Mouse (Mus musculus) urinary bladder, postnatal 36 days (tissue): Measurements from ENCODE around the gene Frmd5.
"Not testable (repeated sequence)": the region's sequence is repeated elsewhere in the genome, so short reads cannot be mapped to it uniquely, and the experiment has no call there.

Experiments used
- DNase-seq, 2 experiments: peaks; one replicate each; pipeline ENCODE4 v3.0.0; 2022; ENCODE audit warnings: low spot score in 2 of 2, mixed read lengths in 1 of 2

Gene Frmd5

DNA sequence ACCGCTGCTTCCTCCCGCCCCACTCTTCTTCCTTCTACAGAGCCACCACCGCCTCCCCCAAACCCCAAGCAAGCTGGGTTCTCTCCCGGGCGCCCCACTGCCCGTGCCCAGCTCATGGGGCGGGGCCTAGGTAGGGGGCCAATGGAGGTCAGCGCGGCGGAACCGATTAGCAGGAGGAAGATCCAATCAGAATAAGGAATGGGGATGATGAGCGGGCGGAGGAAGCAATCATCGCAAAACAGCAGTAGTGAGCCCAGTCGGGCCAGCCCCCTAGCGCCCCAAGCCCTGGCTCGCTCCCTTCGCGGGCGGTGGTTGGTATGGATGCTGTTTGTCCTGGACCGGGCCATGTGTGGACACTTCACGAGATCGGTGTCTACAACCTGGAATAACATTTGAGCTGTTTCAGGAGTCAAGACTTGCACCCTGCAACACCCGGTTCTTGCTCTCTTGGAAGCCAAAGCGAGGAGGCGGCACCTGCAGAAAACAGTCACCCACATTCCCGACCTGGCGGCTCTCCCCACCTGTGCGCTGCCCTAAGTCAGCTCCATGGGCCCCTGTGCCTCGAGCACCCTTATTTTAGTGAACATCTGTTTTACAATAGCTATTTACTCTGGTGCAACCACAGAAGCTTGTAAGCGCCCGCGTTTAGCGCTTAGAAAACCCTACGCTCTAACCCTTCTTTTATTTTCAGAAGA, at the start of gene Frmd5:
Gene Frmd5 (minus strand): TSS at position 129 of the 695 bp plus-strand sequence.
- DNase-seq: peak; percentile 85 to 88

DNA sequence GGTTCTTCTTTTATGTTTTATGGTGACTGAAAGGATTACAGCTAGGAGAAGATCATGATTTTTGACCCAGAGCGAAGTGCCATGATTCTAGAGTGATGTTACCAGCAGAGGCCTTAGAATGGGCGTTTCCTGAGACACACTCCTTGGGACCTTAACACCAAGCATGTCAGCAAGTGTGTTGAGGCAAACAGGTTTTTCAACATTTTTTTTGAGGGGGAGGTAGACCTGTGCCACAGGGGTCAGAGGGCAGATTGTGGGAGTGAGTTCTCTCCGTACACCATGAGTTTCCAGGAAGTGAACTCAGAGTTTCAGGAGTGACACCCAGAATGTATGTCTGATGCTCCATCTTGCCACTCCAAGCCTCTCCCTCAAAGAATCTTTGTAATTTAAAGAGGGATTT, 47.1 kb upstream of the Frmd5 start:
- DNase-seq: no peak

GRCm38 (mm10) chr2:121852045-121852444, 45.2 kb upstream of the Frmd5 start:
- no peak for DNase-seq

GRCm38 (mm10) chr2:121846050-121846449, 39.2 kb upstream of the Frmd5 start:
- DNase-seq: no peak

- no peak for DNase-seq
Observed at GRCm38 (mm10) chr2:121842249-121842648, 35.4 kb upstream of the Frmd5 start.

GRCm38 (mm10) chr2:121841453-121841852, 34.6 kb upstream of the Frmd5 start:
- no peak for DNase-seq

DNA sequence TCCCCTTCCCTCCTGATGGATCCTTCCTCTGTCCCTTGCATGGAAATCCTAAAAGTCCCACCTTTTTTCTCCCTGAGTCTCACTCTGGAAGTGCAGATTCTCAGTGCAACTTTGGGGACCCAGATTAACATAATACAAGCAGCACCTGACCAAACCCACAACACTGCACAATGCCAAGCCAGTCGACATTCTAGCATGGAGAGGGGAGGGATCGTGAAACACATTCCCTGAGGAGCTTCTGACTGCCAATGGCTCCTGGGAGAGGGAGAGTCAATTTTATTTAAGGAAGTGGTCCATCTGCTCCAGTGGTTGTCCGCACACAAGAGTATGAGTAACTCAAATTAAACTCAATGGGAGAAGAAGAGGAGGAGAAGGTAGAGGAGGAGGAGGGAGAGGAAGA, 28.0 kb upstream of the Frmd5 start:
- no peak for DNase-seq

GRCm38 (mm10) chr2:121832484-121832894, 25.6 kb upstream of the Frmd5 start:
- peak; percentile 19 to 25 for DNase-seq

GRCm38 (mm10) chr2:121828411-121828810, 21.5 kb upstream of the Frmd5 start:
- no peak for DNase-seq

DNA sequence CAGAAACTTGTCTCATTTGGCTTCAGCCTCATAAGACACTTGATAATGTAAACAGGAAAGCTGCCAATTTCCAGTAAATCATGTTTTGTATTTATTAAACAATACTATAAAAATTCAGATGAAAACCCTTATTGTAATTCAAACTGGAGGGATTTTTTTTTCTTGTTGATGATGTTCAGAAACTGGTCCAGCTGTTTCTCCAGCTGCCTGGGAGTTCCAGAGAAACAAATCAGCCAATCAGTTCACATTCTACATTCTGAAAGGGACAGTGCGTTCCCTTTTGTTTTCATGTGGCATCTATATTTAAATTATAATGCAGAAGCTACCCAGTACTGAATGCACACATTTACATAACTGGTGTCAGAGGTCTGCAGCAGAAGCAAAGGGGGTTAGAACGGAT, 19.3 kb upstream of the Frmd5 start:
- DNase-seq: no peak

DNA sequence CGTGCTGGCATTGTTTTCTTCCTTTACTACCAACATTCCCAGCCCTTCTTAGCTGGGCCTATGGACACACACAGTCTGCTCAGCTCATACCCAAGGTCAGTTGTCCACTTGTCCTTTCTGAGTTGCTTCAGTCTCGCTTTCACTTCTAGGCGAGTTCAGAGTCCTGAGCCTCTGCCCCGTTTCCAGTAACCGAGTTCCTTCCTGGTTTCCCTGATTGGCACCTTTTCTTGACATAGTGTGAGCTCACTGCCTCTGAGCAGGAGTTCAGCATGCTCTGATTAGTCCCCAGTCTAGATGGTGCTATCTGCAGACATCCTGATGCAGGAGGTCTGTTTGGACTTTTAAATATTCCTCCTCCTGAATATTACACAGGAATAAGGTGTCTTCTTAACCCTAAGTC, 17.8 kb upstream of the Frmd5 start:
- no peak for DNase-seq

DNA sequence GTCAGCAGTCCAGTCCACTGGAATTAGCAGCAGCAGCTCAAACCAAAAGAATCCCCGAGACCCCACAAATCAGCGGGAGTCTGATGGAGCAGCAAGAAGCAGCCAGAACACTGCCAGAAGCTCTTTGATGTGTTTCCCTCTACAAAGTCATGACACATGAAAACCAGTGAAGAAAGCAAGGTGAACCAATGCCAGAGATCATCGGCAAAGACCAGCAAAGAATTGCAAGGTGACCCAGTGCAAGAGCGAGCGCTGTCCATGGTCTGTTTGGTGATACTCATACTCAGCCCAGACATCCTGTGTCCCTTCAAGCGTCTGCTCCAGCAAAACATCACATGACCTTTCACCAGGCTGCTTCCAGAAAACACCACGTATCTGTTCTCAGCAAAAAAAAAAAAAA, 14.9 kb upstream of the Frmd5 start:
- no peak for DNase-seq

DNA sequence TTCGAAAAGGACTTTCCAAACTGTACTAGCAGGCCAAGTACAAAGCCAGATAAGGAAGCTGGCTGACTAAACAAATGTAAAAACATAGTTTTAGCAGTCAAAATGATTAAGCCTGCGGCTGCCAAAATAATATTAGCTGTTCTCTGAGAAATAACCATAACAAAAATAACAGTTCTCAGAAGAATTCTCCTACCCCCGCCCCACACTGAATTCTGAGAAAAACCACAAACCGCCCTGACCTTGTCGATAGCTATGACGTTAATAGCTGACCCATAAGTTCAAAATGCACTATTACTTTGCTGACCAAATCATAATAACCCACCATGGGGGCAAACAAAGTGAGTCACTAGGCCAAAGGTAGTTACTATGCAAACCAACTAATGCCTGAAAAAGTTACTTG, 4.0 kb upstream of the Frmd5 start:
- DNase-seq: not testable (repeated sequence)

- no peak for DNase-seq
Observed at GRCm38 (mm10) chr2:121809126-121809525, 2.2 kb upstream of the Frmd5 start.

DNA sequence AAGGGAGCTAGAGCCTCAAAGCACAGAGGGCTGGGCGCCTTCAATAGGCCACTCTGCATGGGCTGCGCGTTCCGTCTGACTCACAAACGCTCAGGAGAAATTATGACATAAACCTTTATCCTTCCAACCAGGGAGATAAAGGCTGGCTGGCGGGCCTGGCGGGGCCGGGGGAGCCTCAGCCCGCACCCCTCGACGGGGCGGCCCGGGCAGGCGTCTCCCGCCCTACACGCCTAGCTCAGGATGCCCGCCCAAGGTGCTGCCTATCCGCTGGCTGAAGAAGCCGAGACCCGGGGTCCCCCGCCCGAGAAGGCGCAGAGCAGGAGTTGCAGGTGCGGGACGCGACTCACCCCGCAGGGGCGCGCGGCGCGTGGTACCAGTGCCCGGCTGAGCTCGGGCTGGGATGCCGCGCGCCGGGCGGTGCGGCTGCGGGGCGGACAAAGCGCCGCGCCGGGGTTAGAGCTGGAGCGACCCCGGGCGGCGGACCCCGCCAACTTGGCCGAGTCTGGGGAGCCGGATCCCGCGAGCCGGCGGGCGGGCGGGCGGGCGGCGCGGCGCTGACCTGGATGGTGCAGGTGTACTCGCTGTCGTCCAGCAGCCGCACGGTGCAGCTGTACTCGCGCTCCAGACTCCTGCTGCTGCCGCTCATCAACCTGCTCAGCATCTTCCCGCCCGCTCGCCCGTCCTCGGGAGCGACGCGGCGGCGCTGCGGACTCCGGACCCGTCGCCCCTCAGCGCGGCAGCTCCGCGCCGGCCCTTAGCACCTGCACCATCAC, 530 bp downstream of the Frmd5 start:
- peak in 1 of 2 experiments; percentile 5 for DNase-seq

DNA sequence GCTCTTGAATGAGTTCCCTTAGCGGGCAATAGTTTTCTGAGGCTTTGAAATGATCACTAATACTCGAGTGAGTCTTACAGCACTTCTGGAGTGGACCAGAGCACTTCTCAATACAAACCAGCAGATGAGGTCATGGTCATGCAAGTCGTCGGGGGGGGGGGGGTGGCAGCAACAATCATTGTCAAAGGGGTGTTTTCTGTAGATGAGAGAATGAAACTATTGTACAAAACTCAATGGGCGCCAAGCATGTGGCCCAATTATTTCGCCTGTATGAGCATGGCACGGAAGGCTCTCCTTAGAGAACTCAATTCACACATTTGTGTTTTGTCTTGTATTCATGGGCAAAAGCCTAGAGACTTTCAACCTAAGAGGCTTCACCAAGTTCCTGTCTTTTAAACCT, 7.8 kb downstream of the Frmd5 start:
- no peak for DNase-seq

GRCm38 (mm10) chr2:121795995-121796394, 10.9 kb downstream of the Frmd5 start:
- no peak for DNase-seq

DNA sequence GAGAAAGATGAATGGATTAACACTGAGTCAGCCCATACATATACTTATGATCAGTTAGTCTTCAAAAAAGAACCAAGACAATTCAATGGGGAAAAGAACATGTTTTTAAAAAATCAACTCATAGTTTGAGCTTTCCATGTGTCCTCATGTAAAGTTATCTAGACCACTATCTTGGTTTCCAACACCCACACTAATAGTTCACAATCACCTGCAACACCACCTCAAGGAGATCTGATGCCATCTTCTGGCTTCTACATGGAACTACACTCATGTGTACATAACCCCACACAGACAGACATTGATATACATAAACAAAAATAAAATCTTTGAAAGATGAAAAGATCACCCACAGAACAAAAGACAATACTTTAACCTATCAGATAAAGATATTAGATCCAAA, 17.1 kb downstream of the Frmd5 start:
- no peak for DNase-seq

DNA sequence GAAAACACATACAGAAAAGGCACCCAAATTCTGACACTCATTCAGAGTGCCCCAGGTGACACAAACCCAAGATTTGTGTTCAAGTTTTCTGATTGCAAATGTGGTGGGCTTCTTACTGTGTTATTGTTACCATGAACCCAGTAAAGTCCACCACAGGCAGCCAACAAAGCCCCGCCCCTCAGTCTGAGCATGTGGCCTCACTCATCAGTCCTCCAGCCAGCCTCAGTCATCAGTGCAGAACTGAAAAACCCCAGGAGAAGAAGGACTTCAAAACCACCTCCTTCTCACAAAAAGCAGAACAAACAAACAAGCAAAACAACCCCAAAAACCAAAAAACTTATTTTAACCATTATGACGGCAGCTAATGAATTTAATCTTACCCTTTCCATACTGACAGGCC, 18.5 kb downstream of the Frmd5 start:
- DNase-seq: no peak

DNA sequence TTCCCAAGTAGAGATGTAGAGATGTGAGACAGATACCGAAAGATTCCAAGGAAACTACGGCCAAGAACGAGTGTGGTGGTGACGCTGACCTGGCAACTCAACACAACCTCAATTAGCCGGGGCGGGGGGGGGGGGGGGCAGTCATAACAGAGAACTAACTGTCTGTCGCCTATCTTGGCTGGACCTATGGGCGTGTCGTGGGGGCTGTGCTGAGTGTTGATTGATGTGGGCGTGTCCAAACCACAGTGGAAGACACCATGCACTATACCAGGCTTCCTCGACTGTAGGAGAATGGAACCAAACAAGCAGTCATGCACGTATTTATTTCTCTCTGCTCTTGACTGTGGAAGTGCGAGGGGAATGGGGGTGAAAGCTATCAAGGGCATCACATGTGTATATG, 19.1 kb downstream of the Frmd5 start:
- no peak for DNase-seq

GRCm38 (mm10) chr2:121787271-121787670, 19.6 kb downstream of the Frmd5 start:
- no peak for DNase-seq

GRCm38 (mm10) chr2:121776219-121776618, 30.7 kb downstream of the Frmd5 start:
- no peak for DNase-seq

- no peak for DNase-seq
Observed at GRCm38 (mm10) chr2:121764851-121765250, 42.0 kb downstream of the Frmd5 start.
